Mouse (Mus musculus) spleen, postnatal 10 days (tissue): ENCODE measurements around the gene Hist1h2ak.

Source experiments
- DNase-seq, 2 experiments: peaks; one replicate each; pipeline ENCODE4 v3.0.0; 2021 to 2022; ENCODE audit warnings: low spot score in 2 of 2

The Hist1h2ak gene

DNA sequence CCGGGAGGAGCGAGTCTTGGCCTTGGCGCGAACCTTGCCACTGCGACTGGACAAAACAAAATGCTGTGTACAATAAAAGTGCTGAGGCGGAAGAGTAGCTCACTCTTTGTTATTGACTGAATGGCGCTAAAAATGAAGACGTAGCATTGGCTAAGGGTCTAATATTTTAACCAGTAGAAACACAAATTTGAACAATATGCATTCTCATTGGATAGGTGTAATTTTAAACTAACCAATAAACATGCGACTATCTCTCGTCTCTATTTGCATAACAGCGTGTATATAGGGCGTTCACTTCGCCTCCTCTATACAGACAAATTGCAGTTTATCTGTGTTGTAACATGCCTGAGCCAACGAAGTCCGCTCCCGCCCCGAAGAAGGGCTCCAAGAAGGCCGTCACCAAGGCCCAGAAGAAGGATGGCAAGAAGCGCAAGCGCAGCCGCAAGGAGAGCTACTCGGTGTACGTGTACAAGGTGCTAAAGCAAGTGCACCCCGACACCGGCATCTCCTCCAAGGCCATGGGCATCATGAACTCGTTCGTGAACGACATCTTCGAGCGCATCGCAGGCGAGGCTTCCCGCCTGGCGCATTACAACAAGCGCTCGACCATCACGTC is 31.8 kb downstream of the Hist1h2ak start, which contains the start of gene Hist1h2bm:
TSS of gene Hist1h2bm (plus strand) at position 288 of the 616 bp plus-strand sequence.
- DNase-seq: peak; percentile 76 to 80

DNA sequence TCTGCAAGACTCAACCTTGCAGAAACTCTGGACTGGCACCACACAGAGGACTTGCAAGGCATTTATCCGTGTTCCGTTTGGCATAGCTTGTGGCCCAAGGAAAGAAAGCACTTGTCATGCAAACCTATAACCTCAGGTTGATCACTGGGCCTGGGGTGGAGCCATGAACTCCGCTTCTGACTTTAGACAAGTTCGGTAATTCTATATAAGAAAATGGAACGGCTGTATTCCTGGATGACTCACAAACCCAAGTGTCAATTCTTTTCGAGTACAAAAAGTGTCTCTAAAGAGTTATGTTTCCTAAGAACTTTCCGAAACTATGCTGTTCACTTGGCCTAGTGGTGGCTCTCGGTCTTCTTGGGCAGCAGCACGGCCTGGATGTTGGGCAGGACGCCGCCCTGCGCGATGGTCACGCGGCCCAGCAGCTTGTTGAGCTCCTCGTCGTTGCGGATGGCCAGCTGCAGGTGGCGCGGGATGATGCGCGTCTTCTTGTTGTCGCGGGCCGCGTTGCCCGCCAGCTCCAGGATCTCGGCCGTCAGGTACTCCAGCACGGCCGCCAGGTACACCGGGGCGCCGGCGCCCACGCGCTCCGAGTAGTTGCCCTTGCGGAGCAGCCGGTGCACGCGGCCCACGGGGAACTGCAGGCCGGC is 32.4 kb downstream of the Hist1h2ak start:
- DNase-seq: peak; percentile 43

GRCm38 (mm10) chr13:21718381-21719080 is 35.1 kb downstream of the Hist1h2ak start:
- peak in 1 of 2 experiments; percentile 40 for DNase-seq

DNA sequence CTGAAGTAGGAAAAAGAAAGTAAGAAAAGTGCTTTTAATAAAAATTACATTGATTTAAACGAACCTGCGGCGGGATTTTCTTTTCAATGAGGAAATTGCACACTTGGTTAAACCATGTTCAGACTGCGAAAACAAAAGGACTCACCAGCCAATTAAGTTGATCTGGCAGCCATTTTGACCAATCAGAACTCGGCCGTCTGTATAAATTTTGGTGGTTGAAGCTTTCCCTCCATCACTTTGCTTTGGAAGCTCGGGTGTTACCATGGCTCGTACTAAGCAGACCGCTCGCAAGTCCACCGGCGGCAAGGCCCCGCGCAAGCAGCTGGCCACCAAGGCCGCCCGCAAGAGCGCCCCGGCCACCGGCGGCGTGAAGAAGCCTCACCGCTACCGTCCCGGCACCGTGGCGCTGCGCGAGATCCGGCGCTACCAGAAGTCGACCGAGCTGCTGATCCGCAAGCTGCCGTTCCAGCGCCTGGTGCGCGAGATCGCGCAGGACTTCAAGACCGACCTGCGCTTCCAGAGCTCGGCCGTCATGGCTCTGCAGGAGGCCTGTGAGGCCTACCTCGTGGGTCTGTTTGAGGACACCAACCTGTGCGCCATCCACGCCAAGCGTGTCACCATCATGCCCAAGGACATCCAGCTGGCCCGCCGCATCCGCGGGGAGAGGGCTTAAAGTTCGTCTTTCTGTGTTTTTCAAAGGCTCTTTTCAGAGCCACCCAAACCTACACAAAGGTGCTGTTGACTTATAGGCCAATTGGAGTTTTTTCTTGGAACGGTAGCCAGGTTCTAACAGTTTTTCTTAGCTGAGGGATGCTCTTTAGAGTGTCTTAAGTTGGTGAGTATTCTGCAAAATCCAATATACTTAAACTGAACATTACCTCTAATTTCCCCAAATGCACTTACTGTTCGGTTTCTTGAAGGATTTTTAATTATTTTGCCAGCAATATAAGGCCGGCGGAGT is 36.0 kb downstream of the Hist1h2ak start, which contains the start of gene Hist1h3h:
TSS of gene Hist1h3h (plus strand) at position 263 of the 961 bp plus-strand sequence.
- DNase-seq: peak; percentile 88 to 94

DNA sequence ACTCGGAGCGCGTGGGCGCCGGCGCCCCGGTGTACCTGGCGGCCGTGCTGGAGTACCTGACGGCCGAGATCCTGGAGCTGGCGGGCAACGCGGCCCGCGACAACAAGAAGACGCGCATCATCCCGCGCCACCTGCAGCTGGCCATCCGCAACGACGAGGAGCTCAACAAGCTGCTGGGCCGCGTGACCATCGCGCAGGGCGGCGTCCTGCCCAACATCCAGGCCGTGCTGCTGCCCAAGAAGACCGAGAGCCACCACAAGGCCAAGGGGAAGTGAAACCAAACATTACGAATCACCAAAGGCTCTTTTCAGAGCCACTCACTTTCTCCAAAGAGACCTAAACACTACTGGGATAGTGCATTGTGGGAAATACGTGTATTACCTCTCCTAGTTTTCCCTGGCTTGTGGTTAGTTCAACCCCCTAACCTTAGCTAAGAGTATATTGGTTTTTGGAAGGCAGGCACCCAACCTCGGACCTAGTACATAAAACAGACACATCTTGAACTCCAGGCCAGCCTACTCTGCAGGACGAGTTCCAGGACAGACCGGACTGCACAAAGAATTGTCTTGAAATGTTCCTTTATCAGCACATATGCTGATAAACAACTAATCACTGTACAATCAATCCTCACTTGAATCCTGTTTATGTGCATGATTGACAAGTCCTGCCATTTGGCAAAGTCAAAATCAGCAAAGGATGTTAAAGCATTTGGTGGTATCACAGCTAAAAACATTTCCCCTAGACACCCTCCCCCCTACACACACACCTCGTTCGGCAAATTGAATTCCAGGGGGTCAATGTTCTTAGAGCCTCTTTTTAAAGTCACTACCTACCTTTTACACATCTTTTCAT is 36.9 kb downstream of the Hist1h2ak start:
- peak; percentile 52 to 61 for DNase-seq

DNA sequence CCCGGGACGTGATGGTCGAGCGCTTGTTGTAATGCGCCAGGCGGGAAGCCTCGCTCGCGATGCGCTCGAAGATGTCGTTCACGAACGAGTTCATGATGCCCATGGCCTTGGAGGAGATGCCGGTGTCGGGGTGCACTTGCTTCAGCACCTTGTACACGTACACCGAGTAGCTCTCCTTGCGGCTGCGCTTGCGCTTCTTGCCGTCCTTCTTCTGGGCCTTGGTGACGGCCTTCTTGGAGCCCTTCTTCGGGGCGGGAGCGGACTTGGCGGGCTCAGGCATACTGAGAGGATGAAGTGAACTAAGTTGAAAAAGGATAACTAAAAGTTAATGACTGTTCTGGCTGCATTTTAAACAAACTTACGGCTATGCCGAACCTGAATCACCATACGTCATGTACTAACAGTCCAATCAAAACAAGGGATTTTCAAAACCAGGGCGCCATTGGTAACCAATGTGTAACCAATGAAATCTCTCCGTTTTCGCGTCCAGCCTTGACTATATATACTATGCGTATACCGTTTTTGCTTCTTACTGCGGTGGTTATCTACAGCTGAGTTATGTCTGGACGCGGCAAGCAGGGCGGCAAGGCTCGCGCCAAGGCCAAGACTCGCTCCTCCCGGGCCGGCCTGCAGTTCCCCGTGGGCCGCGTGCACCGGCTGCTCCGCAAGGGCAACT is 37.6 kb downstream of the Hist1h2ak start, which contains the start of the genes Hist1h2bl and Hist1h2ai:
TSS of gene Hist1h2bl (minus strand) at position 280 of the 676 bp plus-strand sequence.
TSS of gene Hist1h2ai (plus strand) at position 559 of the 676 bp plus-strand sequence.
- peak; percentile 85 to 89 for DNase-seq

DNA sequence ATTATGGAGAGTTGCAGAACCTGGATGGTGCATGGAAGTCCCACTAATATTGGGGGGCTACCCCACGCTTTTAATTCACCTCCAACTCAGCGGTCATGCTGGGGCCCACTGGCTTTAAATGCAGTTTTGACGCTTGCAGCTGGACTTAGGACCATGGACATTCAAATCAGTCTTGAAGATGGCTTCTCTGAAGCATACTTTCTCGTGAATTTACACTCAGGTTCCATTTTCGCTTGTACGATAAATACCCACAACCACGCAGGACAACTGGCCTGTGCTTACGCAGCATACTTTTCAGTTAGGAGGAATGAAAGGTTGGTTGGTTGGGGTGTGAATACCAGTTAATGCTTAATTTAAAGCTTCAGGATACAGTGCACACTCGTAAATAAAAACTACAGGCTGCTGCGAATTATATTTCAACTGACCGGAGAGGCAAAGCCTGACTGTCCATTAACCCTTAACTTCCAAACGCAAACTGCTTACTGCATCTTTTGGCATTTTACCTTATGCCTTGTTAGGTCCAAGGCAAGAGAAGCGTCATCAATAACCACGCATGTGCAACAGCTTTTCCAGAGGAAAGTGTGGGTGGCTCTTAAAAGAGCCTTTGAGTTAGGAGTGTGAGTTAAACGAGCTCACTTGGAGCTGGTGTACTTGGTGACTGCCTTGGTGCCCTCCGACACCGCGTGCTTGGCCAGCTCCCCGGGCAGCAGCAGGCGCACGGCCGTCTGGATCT is 38.3 kb downstream of the Hist1h2ak start:
- peak; percentile 48 to 51 for DNase-seq

DNA sequence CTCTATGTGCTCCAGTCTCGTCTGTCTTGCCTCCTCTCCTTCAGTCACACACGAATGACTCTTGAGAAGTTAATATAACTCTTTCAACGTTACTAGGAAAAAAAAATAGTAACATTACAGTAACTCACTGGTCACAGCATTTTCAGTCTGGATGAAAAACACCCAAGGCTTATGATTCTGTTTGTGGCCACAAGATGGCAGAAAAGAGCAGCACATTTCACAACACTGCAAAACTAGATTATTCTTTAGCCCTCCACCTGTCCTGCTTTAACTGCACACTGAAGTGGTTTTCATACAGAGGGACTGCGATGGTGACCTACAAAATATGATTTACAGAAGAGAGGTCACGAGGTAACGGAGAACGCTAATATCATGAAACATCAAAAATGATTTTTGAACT is 38.9 kb downstream of the Hist1h2ak start:
- peak; percentile 68 to 79 for DNase-seq

- DNase-seq: no peak
These were observed 41.9 kb downstream of the Hist1h2ak start for GRCm38 (mm10) chr13:21711698-21712097.

GRCm38 (mm10) chr13:21710821-21711525 is 42.7 kb downstream of the Hist1h2ak start:
- peak; percentile 81 to 85 for DNase-seq

DNA sequence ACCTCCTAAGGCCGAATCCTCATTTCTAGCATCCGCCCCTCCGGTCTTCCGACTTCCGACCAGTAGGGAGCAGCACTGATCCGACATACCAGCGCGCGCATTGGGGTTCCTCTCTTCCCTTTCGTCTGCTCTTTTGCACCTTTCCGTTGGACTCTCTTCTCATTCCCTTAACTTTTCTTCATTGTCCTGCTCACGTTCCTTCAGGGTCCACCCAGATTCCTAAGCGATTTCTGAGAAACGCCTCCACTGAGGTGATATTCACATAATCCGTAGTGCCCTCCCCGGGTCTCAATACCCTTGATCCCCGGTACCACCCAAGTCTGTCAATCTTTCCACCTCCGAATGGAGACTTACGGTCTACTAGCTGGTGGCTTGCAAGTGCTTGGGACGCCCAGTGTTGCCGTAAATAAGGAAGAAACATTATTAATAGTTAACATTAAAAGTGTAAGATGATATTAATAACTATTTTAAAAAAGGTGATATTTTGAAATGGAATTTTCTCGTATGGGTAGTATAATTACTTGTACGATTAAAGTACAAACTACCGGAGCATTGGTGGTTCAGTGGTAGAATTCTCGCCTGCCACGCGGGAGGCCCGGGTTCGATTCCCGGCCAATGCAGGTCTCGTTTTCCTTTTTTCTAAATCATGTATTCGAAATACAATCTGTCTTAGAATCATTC is 43.5 kb downstream of the Hist1h2ak start:
- peak; percentile 90 to 93 for DNase-seq

DNA sequence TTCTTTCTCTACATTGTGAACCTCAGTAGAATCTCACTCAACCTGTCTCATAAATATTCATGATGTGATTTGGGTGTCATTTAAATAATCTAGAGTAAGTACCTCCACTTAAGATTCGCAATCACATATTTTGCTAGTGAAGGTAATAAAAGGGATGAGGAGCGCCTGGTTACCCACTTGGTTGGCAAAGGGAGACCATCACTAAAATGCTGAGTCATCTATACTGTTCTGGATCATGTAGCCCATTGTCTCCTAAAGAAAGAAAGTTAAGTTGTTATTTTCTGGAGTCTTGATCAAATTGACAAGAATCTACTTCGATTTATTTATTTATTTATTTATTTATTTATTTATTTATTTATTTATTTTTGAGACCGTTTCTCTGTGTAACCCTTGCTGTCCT is 47.0 kb downstream of the Hist1h2ak start:
- DNase-seq: no peak
